Mouse (Mus musculus) forebrain, embryonic 15.5 days (tissue): Measurements from ENCODE around the gene Ahctf1. TPM values are rescaled to one million over a fixed set of nuclear protein-coding genes. Genes with fewer than 3 reads are reported as not detected.
"Not testable (repeated sequence)": the region's sequence is repeated elsewhere in the genome, so short reads cannot be mapped to it uniquely, and the experiment has no call there.

Experiments used
- ATAC-seq: fragments of 200-750 bp; cut with Nextera tagmentation; replicated peaks from 2 replicates; pipeline ENCODE4 v1.8.0; 2017; ENCODE audit warnings: mild to moderate bottlenecking, moderate TSS enrichment, moderate library complexity
- H3K27ac ChIP-seq: fragments of 300-500 bp; sonication (generic); replicated peaks from 2 replicates; pipeline ENCODE4 v1.5.1; 2015; ENCODE audit warnings: mild to moderate bottlenecking, inconsistent platforms
- H3K27me3 ChIP-seq: fragments of 300-500 bp; sonication (generic); 2 replicates; pipeline ENCODE4 v1.6.1; 2015; ENCODE audit warnings: inconsistent platforms
- H3K36me3 ChIP-seq: fragments of 300-500 bp; sonication (generic); 2 replicates; pipeline ENCODE4 v1.6.1; 2015; ENCODE audit warnings: mild to moderate bottlenecking, inconsistent platforms
- H3K4me1 ChIP-seq: fragments of 300-500 bp; sonication (generic); 2 replicates; pipeline ENCODE4 v1.6.1; 2015; ENCODE audit warnings: inconsistent platforms
- H3K4me2 ChIP-seq: fragments of 300-500 bp; sonication (generic); replicated peaks from 2 replicates; pipeline ENCODE4 v1.6.1; 2015; ENCODE audit warnings: mild to moderate bottlenecking, inconsistent platforms
- H3K4me3 ChIP-seq: fragments of 300-500 bp; sonication (generic); 2 replicates; pipeline ENCODE4 v1.5.1; 2015; ENCODE audit warnings: mild to moderate bottlenecking, inconsistent platforms
- H3K9ac ChIP-seq: fragments of 300-500 bp; sonication (generic); replicated peaks from 2 replicates; pipeline ENCODE4 v1.6.1; 2015; ENCODE audit warnings: mild to moderate bottlenecking, inconsistent platforms
- H3K9me3 ChIP-seq: fragments of 300-500 bp; sonication (generic); 2 replicates; pipeline ENCODE4 v1.6.1; 2016; ENCODE audit warnings: inconsistent platforms
- WGBS: fragments of 180-500 bp; shearing (Covaris S2); methylation state at CpG from one replicate; pipeline ENCODE4 v1.1.7; 2015; ENCODE audit warnings: mixed read lengths; 5-methylcytosine and 5-hydroxymethylcytosine counted together
- polyA plus RNA-seq: library from polyadenylated mRNA; unstranded; fragments of >200 nt; fragmentation: Nextera tagmentation; extraction: Ambion mirVana; gene quantifications from 2 replicates; pipeline ENCODE4 v1.2.1, GENCODE M21; 2015

Ahctf1 gene
- polyA plus RNA-seq, 1 experiment from 2014 or later: 19.8 TPM

DNA sequence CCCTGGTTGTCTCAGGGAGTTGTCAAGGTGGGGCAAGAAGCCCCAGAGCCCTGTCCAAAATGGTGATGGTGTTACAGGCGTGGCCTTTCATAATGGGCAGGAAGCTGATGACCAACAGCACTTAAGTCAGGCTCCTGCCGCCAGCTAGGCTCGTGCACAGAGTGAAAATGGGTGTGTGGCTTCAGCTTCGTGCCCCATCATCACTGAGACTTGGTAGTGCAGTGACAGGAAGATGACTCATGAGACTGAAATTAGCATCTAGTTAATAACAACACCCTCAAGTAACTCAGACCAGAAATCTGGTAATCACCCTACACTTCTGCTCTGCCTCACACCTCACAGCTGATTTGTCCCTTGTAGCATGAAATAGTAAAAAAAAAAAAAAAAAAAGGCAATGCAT lies 25.4 kb upstream of the Ahctf1 start:
- no peak for ATAC-seq
- Histone ChIP-seq H3K27me3 (no peaks in the 10 kb centered on the region), H3K4me2 (no peak overlapping the region), H3K9ac (no peak overlapping the region), H3K36me3 (no peaks in the 10 kb centered on the region), H3K9me3 (no peaks in the 10 kb centered on the region), H3K4me1 (no peaks in the 10 kb centered on the region), H3K4me3 (no peak overlapping the region), H3K27ac (no peak overlapping the region)
- 88% methylated on average over 4 of the region's 4 CpGs for WGBS

DNA sequence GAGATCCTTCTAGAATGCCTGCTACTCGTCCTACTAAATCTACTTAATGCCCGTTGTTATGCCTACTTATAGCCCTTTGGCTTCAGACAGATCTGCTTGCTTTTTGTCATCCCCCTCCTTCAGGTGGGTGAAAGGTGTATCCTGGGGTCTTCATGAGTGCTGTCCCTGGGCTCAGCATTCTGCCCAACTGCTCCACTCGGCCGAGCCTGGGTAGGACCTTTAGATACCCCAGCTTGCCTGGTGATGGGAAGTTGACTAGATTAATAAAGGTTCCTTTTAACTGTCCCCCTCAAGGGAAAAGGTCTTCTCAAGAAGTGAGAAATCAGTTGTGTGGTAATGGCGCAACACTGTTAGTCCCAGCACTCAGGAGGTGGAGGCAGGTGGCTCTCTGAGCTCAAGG lies 24.6 kb upstream of the Ahctf1 start:
- H3K4me3 ChIP-seq: no peak overlapping the region
- no peak overlapping the region for H3K4me2 ChIP-seq
- no peak for ATAC-seq
- H3K4me1 ChIP-seq: no peaks in the 10 kb centered on the region
- H3K9ac ChIP-seq: no peak overlapping the region
- H3K9me3 ChIP-seq: no peaks in the 10 kb centered on the region
- H3K27ac ChIP-seq: no peak overlapping the region
- H3K27me3 ChIP-seq: no peaks in the 10 kb centered on the region
- H3K36me3 ChIP-seq: no peaks in the 10 kb centered on the region
- 92% methylated on average over 5 of the region's 5 CpGs for WGBS

DNA sequence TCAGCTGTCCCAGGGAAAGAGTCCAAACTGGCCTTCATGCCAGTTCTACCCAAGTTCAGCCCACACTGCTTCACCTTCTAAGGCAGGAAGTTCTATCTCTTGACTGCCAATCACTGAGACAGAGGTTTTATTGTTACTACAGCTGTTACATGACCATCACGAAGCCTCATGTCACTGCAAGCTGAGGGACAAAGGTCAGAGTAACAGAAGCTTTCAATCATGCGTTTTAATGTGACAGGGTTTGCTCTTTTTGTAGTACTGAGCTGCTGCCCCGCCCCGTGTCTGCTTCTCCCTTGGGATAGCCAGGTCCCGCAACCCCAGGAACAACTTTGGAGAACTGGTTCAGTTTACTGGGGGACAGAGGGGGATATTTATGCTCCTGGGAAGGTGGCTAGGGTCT lies 21.1 kb upstream of the Ahctf1 start:
- Histone ChIP-seq H3K9me3 (no peaks in the 10 kb centered on the region), H3K36me3 (no peaks in the 10 kb centered on the region), H3K9ac (no peak overlapping the region), H3K4me1 (no peaks in the 10 kb centered on the region), H3K4me3 (no peak overlapping the region), H3K27me3 (no peaks in the 10 kb centered on the region), H3K4me2 (no peak overlapping the region), H3K27ac (no peak overlapping the region)
- 76% methylated on average over 5 of the region's 5 CpGs for WGBS
- no peak for ATAC-seq

DNA sequence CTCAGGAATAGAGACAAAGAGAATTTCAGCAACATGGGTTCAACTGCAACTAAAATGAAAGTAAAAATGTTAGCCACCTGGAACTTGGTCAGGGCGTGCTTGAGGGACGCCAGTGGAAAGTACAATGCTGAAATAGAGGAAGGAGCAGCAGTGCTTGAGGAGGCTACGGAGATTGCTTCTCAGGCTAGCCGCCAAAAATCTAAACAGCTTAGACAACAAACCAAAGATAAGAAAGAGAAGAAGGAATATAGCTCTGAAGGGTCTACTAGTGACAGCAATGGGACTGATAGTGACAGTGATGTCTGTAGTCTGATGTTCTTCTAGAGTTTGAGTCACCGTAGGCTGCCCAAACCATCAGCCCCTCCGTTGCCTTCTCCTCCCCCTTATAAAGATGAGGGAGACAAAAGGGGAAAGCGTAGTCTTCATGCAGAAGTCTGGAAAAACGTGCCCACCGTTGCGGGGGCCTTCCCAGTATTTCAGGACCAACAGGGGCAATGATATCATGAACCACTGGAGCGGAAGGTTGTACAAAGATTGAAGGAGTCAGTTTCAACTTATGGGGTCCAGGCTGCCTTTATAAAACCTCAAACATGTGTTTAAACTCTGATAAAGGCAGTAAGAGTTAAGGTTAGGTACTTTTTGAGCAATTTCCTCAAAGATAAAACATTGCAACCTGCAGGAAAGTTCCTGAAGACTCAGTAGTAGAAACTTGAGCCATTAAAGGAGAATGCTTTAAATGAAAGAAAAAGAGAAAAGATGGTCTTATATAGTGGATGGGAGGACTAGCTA lies 15.2 kb upstream of the Ahctf1 start:
- 89% methylated on average over 11 of the region's 11 CpGs for WGBS
- not testable (repeated sequence) for H3K36me3 ChIP-seq, H3K9ac ChIP-seq, H3K4me1 ChIP-seq, H3K4me2 ChIP-seq, ATAC-seq, H3K9me3 ChIP-seq, H3K27me3 ChIP-seq, H3K4me3 ChIP-seq, H3K27ac ChIP-seq

DNA sequence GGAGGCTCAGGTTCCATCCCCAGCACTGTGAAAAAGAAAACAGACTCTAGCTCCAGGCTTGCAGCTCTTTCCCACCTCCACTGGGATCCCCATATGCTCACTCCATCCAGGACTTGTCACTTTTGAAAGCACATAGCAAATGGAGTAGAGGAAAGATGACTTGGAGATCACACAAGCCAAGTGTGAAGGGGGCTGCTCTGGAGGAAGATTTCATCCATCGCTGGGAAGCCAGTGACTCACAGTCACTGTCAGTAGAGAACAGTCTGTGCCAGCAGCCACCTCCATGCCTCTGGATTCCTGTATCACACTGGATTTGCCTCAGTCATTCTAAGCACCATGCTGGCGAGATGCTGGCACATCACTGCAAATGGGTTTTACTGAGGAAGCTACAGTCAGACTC lies 11.1 kb upstream of the Ahctf1 start:
- no peaks in the 10 kb centered on the region for H3K4me1 ChIP-seq
- WGBS: 92% methylated on average over 2 of the region's 2 CpGs
- no peak overlapping the region for H3K27ac ChIP-seq
- ATAC-seq: no peak
- H3K4me2 ChIP-seq: no peak overlapping the region
- H3K4me3 ChIP-seq: no peak overlapping the region
- no peaks in the 10 kb centered on the region for H3K36me3 ChIP-seq
- H3K9ac ChIP-seq: no peak overlapping the region
- H3K9me3 ChIP-seq: no peaks in the 10 kb centered on the region
- no peaks in the 10 kb centered on the region for H3K27me3 ChIP-seq

DNA sequence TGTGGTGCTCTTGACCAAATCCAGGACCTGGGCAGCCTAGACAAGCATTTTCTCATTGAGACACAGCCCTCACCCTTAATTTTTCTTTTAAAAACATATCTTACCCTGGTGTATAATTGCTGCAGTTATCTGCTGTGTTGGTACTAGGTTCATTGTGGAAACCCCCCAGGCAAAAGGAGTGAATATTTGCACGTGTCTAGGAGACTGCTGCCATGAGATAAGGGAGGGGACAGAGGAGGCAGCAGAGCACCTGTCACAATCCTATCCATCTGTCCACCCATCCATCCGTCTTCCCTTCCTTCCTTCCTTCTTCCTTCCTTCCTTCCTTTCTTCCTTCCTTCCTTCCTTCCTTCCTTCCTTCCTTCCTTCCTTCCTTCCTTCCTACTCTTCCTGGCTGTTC lies 9.9 kb upstream of the Ahctf1 start:
- ATAC-seq: no peak
- H3K9ac ChIP-seq: no peak overlapping the region
- no peaks in the 10 kb centered on the region for H3K9me3 ChIP-seq
- no peaks in the 10 kb centered on the region for H3K36me3 ChIP-seq
- no peak overlapping the region for H3K27ac ChIP-seq
- no peak overlapping the region for H3K4me3 ChIP-seq
- 70% methylated on average over 2 of the region's 2 CpGs for WGBS
- H3K27me3 ChIP-seq: no peaks in the 10 kb centered on the region
- no peak overlapping the region for H3K4me2 ChIP-seq
- no peaks in the 10 kb centered on the region for H3K4me1 ChIP-seq

DNA sequence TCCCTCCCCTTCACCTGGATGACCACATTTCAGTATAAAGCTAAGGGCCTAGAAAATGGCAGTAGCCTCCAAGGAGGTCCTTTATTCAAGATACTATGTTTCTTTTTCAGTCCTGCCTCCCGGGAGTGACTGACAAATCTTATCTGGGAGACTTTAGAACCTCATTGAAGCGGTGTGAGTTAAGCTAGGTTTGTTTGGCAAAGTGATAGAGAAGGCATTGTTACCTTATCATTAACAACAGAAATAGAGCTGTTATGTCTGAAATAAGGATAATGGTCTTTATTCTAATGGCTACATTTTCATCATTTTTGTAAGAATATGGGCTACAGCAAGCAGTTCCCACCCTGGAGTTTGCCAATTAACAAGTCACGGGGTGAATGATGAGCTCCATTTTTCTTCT lies 4.8 kb upstream of the Ahctf1 start:
- WGBS: 78% methylated on average over 3 of the region's 3 CpGs
- Histone ChIP-seq H3K4me3 (no peak overlapping the region), H3K36me3 (no peaks in the 10 kb centered on the region), H3K9ac (no peak overlapping the region), H3K4me1 (peaks cover 5% of the 10 kb centered on the region), H3K27ac (no peak overlapping the region), H3K4me2 (no peak overlapping the region), H3K27me3 (no peaks in the 10 kb centered on the region), H3K9me3 (no peaks in the 10 kb centered on the region)
- ATAC-seq: no peak

DNA sequence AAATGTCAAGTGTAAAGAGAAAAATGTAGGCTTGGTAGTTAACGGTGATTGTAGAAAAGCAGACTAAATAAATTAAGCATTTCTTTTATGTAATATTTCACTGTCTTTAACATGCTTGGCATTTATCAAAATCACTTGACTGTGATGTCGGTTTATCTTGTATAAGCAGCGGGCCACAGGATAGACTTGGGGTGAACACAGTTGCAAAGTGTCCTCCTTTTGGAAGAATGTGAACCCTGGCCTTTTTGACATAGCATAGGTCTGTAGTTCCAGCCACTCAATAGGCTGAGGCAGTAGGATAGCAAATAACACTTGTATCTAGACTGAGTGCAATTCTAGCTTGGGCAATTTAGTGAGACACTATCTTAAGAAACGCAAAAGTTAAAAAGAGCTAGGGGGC lies 4.0 kb upstream of the Ahctf1 start:
- H3K36me3 ChIP-seq: no peaks in the 10 kb centered on the region
- H3K4me3 ChIP-seq: no peak overlapping the region
- WGBS: 89% methylated on average over 4 of the region's 4 CpGs
- peaks cover 8% of the 10 kb centered on the region for H3K4me1 ChIP-seq
- H3K27ac ChIP-seq: no peak overlapping the region
- no peaks in the 10 kb centered on the region for H3K27me3 ChIP-seq
- no peaks in the 10 kb centered on the region for H3K9me3 ChIP-seq
- no peak overlapping the region for H3K9ac ChIP-seq
- no peak for ATAC-seq
- H3K4me2 ChIP-seq: no peak overlapping the region

DNA sequence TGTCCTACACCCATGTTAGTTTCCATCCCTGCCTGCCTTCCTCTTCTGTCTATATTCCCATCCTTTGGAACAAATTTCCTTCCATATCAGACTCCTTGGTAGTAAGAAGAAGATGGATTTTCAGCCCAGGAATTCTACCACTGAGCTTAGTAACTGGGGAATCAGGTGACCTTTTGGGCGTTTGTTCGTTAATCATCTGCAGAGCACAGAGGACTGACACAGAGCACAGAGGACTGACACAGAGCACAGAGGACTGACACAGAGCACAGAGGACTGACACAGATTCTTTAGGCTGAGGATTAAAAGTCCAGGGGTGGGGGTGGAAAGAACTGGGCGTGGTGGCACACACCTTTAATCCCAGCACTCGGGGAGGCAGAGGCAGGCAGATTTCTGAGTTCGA lies 2.3 kb upstream of the Ahctf1 start:
- Histone ChIP-seq H3K9me3 (no peaks in the 10 kb centered on the region), H3K36me3 (no peaks in the 10 kb centered on the region), H3K27ac (no peak overlapping the region), H3K4me3 (no peak overlapping the region), H3K4me1 (peaks cover 24% of the 10 kb centered on the region), H3K4me2 (no peak overlapping the region), H3K9ac (no peak overlapping the region), H3K27me3 (no peaks in the 10 kb centered on the region)
- 79% methylated on average over 5 of the region's 5 CpGs for WGBS
- no peak for ATAC-seq

DNA sequence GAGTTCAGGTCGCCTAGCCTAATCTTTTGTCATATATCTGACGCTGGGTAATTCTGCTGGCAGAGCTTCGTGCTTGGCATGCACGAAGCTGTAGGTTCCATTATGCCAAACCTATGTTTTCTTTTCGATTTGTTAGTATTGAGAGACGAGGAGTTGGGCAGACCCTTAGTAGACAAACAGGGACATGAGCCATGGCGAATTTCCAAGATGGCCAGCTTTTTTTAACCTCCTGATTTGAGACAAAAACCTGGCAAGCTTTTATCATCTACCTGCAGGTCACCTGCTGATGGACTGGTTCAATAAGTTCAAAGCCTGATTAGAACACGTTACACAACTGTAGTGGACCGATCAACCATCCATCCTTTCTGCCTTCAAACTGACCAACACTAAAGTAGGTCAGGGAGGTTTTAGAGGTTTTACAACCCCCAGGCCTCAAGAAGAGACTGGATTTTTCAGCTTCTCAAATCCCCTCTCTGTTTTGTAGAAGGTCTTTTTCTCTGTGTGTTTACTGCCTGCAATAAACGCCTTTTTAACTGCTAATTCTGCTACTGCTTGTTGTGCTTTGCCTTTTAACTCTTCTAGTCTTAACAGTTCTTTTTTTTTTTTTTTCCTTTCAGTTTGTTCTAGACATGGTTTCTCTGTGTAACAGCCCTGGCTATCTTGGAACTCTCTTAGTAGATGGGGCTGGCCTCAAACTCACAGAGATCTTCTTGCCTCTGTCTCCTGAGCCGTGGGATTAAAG lies 831 bp upstream of the Ahctf1 start:
- Histone ChIP-seq H3K9me3 (no peaks in the 10 kb centered on the region), H3K4me3 (peak overlapping the region; percentile 64), H3K27ac (peak overlapping the region; percentile 98), H3K27me3 (no peaks in the 10 kb centered on the region), H3K4me1 (peaks cover 24% of the 10 kb centered on the region), H3K9ac (peak overlapping the region; percentile 90), H3K36me3 (no peaks in the 10 kb centered on the region), H3K4me2 (peak overlapping the region; percentile 71)
- ATAC-seq: no peak
- 33% methylated on average over 11 of the region's 11 CpGs for WGBS

DNA sequence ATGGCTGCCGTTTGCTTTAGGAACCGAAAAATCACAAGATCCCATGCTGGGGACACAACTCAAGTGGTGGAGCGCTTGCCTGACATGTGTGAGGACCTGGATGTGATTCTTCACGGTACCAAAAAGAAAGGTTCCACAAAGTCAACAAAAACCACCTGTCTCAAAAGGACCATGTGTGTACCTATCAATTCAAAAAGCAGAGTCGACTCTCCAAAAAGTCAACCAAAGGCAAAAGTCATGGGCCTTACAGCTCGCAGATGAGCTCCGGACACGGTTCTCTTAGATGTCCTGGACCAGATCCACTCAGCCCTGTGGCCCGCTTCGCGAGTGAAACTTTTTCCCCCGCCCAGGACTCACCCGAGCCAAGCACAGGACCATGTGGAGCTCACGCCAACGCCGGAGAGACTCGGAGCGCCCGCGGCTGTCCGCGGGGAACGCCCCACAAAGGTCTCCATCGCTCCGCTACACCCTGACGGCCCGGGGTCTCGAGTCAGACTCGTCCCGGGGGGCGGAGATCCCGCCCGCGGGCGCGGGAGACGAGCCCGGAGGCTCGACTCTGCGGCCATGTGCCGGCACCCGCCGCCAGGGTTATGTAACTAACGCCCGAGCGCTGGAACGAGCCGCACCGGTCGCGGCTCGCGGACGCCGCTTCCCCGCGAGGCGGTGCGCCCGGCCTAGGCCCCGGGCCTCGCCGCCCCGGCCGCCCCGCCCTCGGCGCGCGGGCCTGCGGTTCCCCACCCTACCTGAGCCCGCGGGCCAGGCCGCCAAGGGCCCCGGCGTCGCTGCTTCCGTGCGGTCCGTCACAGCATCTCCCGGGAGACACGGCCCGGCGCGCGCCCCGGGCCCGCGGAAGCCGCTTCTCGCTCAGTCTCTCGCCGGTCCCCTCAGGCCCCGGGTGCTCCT lies 619 bp downstream of the Ahctf1 start, which contains the start of gene Gm10518:
Gene Gm10518 (plus strand): TSS at position 767 of the 903 bp plus-strand sequence.
- H3K4me2 ChIP-seq: peak within 1 kb of the TSS; percentile 71
- H3K9ac ChIP-seq: peak within 1 kb of the TSS; percentile 90
- no peaks in the 10 kb centered on the region for H3K9me3 ChIP-seq
- no peak; the same call in 1 of the 2 replicates for ATAC-seq
- H3K4me1 ChIP-seq: peaks cover 24% of the 10 kb centered on the region
- under 1% methylated on average over 94 of the region's 94 CpGs for WGBS
- H3K4me3 ChIP-seq: peak within 1 kb of the TSS; percentile 64
- peak within 1 kb of the TSS; percentile 98 for H3K27ac ChIP-seq
- no peaks in the 10 kb centered on the region for H3K27me3 ChIP-seq
- peaks cover 7% of the 10 kb centered on the region for H3K36me3 ChIP-seq

DNA sequence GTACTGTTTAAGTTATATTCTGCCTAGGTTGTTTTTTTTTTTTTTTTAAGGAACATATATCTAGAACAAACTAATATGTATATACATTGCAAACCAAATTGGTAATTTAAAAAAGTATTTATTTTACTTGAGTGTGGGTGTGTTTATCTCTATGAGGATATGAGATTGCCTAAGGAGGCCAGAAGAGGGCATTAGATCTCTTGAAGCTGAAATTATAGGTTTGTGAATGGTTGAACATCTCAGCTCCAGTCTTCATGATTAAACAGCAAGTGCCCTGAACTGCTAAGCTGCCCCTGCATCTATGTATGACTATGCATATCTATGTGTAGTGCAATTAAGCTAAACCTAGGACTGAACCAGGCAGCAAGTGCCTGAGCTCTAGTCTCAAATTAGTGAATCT lies 4.7 kb downstream of the Ahctf1 start:
- Histone ChIP-seq H3K9ac (no peak overlapping the region), H3K4me3 (no peak overlapping the region), H3K4me1 (peaks cover 18% of the 10 kb centered on the region), H3K9me3 (no peaks in the 10 kb centered on the region), H3K4me2 (no peak overlapping the region), H3K27me3 (no peaks in the 10 kb centered on the region), H3K36me3 (peaks cover 38% of the 10 kb centered on the region), H3K27ac (no peak overlapping the region)
- no peak for ATAC-seq
